Mouse (Mus musculus): ENCODE results near the gene Tmem50b. TPM values are rescaled to one million over a fixed set of nuclear protein-coding genes. Genes with fewer than 3 reads are reported as not detected.
A peak's percentile ranks its signal among the peaks of the same experiment; 100 is the strongest.

The Tmem50b gene
- polyA plus RNA-seq, 1 experiment from 2014 or later, result 60.8 TPM

GRCm38 (mm10) chr16:91586244-91586643, 11.4 kb downstream of the Tmem50b start:
- Histone ChIP-seq H3K27me3 (ENCODE audit: control insufficient read depth, insufficient read depth, low read length) (no peaks in the 10 kb centered on the region), H3K4me1 (replicated peaks; ENCODE audit: control insufficient read depth, insufficient read depth) (no peaks in the 10 kb centered on the region), H3K9ac (ENCODE audit: low read length) (no peak overlapping the region), H3K4me3 (ENCODE audit: low read depth, low read length) (no peak overlapping the region), H3K9me3 (ENCODE audit: control insufficient read depth, low read length) (no peaks in the 10 kb centered on the region), H3K36me3 (ENCODE audit: control insufficient read depth, insufficient read depth, low read length) (no peaks in the 10 kb centered on the region), H3K27ac (replicated peaks) (no peak overlapping the region), H3K4me2 (replicated peaks; ENCODE audit: low read depth) (no peak overlapping the region)
- TF ChIP-seq CTCF (IDR thresholded peaks at IDR 0.05; ENCODE audit: low read depth), result no peak
- ATAC-seq (ENCODE audit: low FRiP score, low TSS enrichment) (no peak), DNase-seq (ENCODE audit: low spot score) (no peak)
- WGBS, result 88% methylated on average over 6 of the region's 6 CpGs

GRCm38 (mm10) chr16:91585617-91586016, 12.0 kb downstream of the Tmem50b start:
- H3K9ac ChIP-seq (ENCODE audit: low read length), result no peak overlapping the region
- H3K4me3 ChIP-seq (ENCODE audit: low read depth, low read length), result no peak overlapping the region
- no peaks in the 10 kb centered on the region for H3K27me3 ChIP-seq (ENCODE audit: control insufficient read depth, insufficient read depth, low read length)
- no peak overlapping the region for H3K4me2 ChIP-seq (replicated peaks; ENCODE audit: low read depth)
- TF ChIP-seq EP300 (optimal IDR thresholded peaks at IDR 0.05) (no peak), CTCF (IDR thresholded peaks at IDR 0.05; ENCODE audit: low read depth) (no peak)
- no peak for ATAC-seq (ENCODE audit: low FRiP score, low TSS enrichment)
- no peaks in the 10 kb centered on the region for H3K4me1 ChIP-seq (replicated peaks; ENCODE audit: control insufficient read depth, insufficient read depth)
- no peaks in the 10 kb centered on the region for H3K36me3 ChIP-seq (ENCODE audit: control insufficient read depth, insufficient read depth, low read length)
- no peak for DNase-seq (ENCODE audit: low spot score)
- no peaks in the 10 kb centered on the region for H3K9me3 ChIP-seq (ENCODE audit: control insufficient read depth, low read length)
- 78% methylated on average over 5 of the region's 5 CpGs for WGBS
- no peak overlapping the region for H3K27ac ChIP-seq (replicated peaks)

GRCm38 (mm10) chr16:91582307-91582706, 15.3 kb downstream of the Tmem50b start:
- Histone ChIP-seq H3K4me3 (ENCODE audit: low read depth, low read length) (no peak overlapping the region), H3K9me3 (ENCODE audit: control insufficient read depth, low read length) (no peaks in the 10 kb centered on the region), H3K27ac (replicated peaks) (no peak overlapping the region), H3K4me2 (replicated peaks; ENCODE audit: low read depth) (no peak overlapping the region), H3K27me3 (ENCODE audit: control insufficient read depth, insufficient read depth, low read length) (no peaks in the 10 kb centered on the region), H3K9ac (ENCODE audit: low read length) (no peak overlapping the region), H3K4me1 (replicated peaks; ENCODE audit: control insufficient read depth, insufficient read depth) (no peaks in the 10 kb centered on the region), H3K36me3 (ENCODE audit: control insufficient read depth, insufficient read depth, low read length) (no peaks in the 10 kb centered on the region)
- WGBS, result 81% methylated on average over 2 of the region's 2 CpGs
- peak; percentile 75 for TF ChIP-seq CTCF (IDR thresholded peaks at IDR 0.05; ENCODE audit: low read depth)
- TF ChIP-seq EP300 (optimal IDR thresholded peaks at IDR 0.05), result no peak
- DNase-seq (ENCODE audit: low spot score), result peak; percentile 45
- no peak for ATAC-seq (ENCODE audit: low FRiP score, low TSS enrichment)

GRCm38 (mm10) chr16:91578980-91579720, 18.4 kb downstream of the Tmem50b start:
- Histone ChIP-seq H3K27me3 (ENCODE audit: control insufficient read depth, insufficient read depth, low read length) (no peaks in the 10 kb centered on the region), H3K27ac (replicated peaks) (no peak overlapping the region), H3K36me3 (ENCODE audit: control insufficient read depth, insufficient read depth, low read length) (no peaks in the 10 kb centered on the region), H3K9me3 (ENCODE audit: control insufficient read depth, low read length) (no peaks in the 10 kb centered on the region), H3K4me2 (replicated peaks; ENCODE audit: low read depth) (no peak overlapping the region), H3K4me1 (replicated peaks; ENCODE audit: control insufficient read depth, insufficient read depth) (no peaks in the 10 kb centered on the region), H3K4me3 (ENCODE audit: low read depth, low read length) (no peak overlapping the region), H3K9ac (ENCODE audit: low read length) (no peak overlapping the region)
- ATAC-seq (ENCODE audit: low FRiP score, low TSS enrichment) (no peak), DNase-seq (ENCODE audit: low spot score) (no peak)
- no peak for TF ChIP-seq EP300 (optimal IDR thresholded peaks at IDR 0.05)
- no peak for TF ChIP-seq CTCF (IDR thresholded peaks at IDR 0.05; ENCODE audit: low read depth)
- WGBS, result 82% methylated on average over 14 of the region's 14 CpGs

- H3K9ac ChIP-seq (ENCODE audit: low read length), result no peak overlapping the region
- no peak for ATAC-seq (ENCODE audit: low FRiP score, low TSS enrichment)
- WGBS, result 68% methylated on average over 13 of the region's 13 CpGs
- no peak overlapping the region for H3K4me2 ChIP-seq (replicated peaks; ENCODE audit: low read depth)
- H3K27me3 ChIP-seq (ENCODE audit: control insufficient read depth, insufficient read depth, low read length), result no peaks in the 10 kb centered on the region
- no peak overlapping the region for H3K4me3 ChIP-seq (ENCODE audit: low read depth, low read length)
- TF ChIP-seq EP300 (optimal IDR thresholded peaks at IDR 0.05), result no peak
- no peak for TF ChIP-seq CTCF (IDR thresholded peaks at IDR 0.05; ENCODE audit: low read depth)
- H3K36me3 ChIP-seq (ENCODE audit: control insufficient read depth, insufficient read depth, low read length), result no peaks in the 10 kb centered on the region
- no peak for DNase-seq (ENCODE audit: low spot score)
- no peak overlapping the region for H3K27ac ChIP-seq (replicated peaks)
- H3K9me3 ChIP-seq (ENCODE audit: control insufficient read depth, low read length), result no peaks in the 10 kb centered on the region
- no peaks in the 10 kb centered on the region for H3K4me1 ChIP-seq (replicated peaks; ENCODE audit: control insufficient read depth, insufficient read depth)
Measured at GRCm38 (mm10) chr16:91575151-91575550, 22.4 kb downstream of the Tmem50b start.

GRCm38 (mm10) chr16:91571105-91571504, 26.5 kb downstream of the Tmem50b start:
- no peak for ATAC-seq (ENCODE audit: low FRiP score, low TSS enrichment)
- no peaks in the 10 kb centered on the region for H3K36me3 ChIP-seq (ENCODE audit: control insufficient read depth, insufficient read depth, low read length)

More at GRCm38 (mm10) chr16:91571105-91571504, 26.5 kb downstream of the Tmem50b start:
- Histone ChIP-seq H3K27me3 (ENCODE audit: control insufficient read depth, insufficient read depth, low read length) (no peaks in the 10 kb centered on the region), H3K27ac (replicated peaks) (no peak overlapping the region), H3K9ac (ENCODE audit: low read length) (no peak overlapping the region), H3K4me1 (replicated peaks; ENCODE audit: control insufficient read depth, insufficient read depth) (no peaks in the 10 kb centered on the region), H3K4me2 (replicated peaks; ENCODE audit: low read depth) (no peak overlapping the region), H3K4me3 (ENCODE audit: low read depth, low read length) (no peak overlapping the region), H3K9me3 (ENCODE audit: control insufficient read depth, low read length) (no peaks in the 10 kb centered on the region)
- 45% methylated on average over 3 of the region's 3 CpGs for WGBS
- TF ChIP-seq CTCF (IDR thresholded peaks at IDR 0.05; ENCODE audit: low read depth) (no peak), EP300 (optimal IDR thresholded peaks at IDR 0.05) (no peak)
- no peak for DNase-seq (ENCODE audit: low spot score)

Data from stomach, postnatal 0 days (tissue).